Mouse (Mus musculus) embryonic fibroblast, embryonic 13.5 days (primary cell): ENCODE measurements around the gene Gadd45b. TPM values are rescaled to one million over a fixed set of nuclear protein-coding genes. Genes with fewer than 3 reads are reported as not detected.
A peak's percentile ranks its signal among the peaks of the same experiment; 100 is the strongest.

ENCODE experiments used
- H3K27ac ChIP-seq: 2 replicates; pipeline ENCODE4 v1.5.1; 2012; ENCODE audit warnings: low read length, control low read depth, inconsistent platforms; ENCODE audit not compliant: insufficient read depth
- H3K4me1 ChIP-seq: 2 replicates; pipeline ENCODE4 v1.6.1; 2011; ENCODE audit warnings: low read length; ENCODE audit not compliant: control insufficient read depth, insufficient read depth
- H3K4me3 ChIP-seq: 2 replicates; pipeline ENCODE4 v1.5.1; 2011; ENCODE audit warnings: mild to moderate bottlenecking, control low read depth, low read length; ENCODE audit not compliant: insufficient read depth
- CTCF ChIP-seq: IDR thresholded peaks from 2 replicates; pipeline ENCODE4 v1.5.1; 2011; ENCODE audit warnings: mild to moderate bottlenecking, control low read depth, low read length, moderate library complexity, borderline replicate concordance; ENCODE audit not compliant: insufficient read depth
- POLR2A ChIP-seq: IDR thresholded peaks from 2 replicates; pipeline ENCODE4 v1.6.1; 2011; ENCODE audit warnings: low read depth, mild to moderate bottlenecking, control low read depth, low read length, moderate library complexity
- polyA plus RNA-seq: library from polyadenylated mRNA; stranded (reverse); fragments of >200 nt; gene quantifications from 2 replicates; pipeline ENCODE4 v1.2.4, GENCODE M21; 2011; ENCODE audit warnings: low read depth; ENCODE audit not compliant: missing spikeins, insufficient read length

Gadd45b gene
- polyA plus RNA-seq, 1 experiment = 45.7 TPM

- Histone ChIP-seq H3K4me1 (0 out of 2 replicates have a peak, but pooled peaks cover 3% of the 10 kb centered on the region), H3K4me3 (peak overlapping the region; percentile 65; the same call in 1 of the 2 replicates), H3K27ac (no peak overlapping the region)
- no peak for TF ChIP-seq CTCF
- TF ChIP-seq POLR2A = no peak
Measured at GRCm38 (mm10) chr10:80899074-80899473, 30.8 kb upstream of the Gadd45b start.

GRCm38 (mm10) chr10:80899591-80900317 is 30.1 kb upstream of the Gadd45b start:
- Histone ChIP-seq H3K27ac (no peak overlapping the region), H3K4me1 (0 out of 2 replicates have a peak, but pooled peaks cover 3% of the 10 kb centered on the region)

GRCm38 (mm10) chr10:80900318-80901247 is 29.3 kb upstream of the Gadd45b start, which contains the start of gene Timm13:
TSS of gene Timm13 (minus strand) at chr10:80900969.
- no peak for TF ChIP-seq CTCF
- TF ChIP-seq POLR2A = peak; percentile 83
- Histone ChIP-seq H3K27ac (peak within 1 kb of the TSS; percentile 39), H3K4me3 (peak within 1 kb of the TSS; percentile 65)

More at GRCm38 (mm10) chr10:80899591-80900317, 30.1 kb upstream of the Gadd45b start:
- H3K4me3 ChIP-seq = peak overlapping the region; percentile 65
- no peak for TF ChIP-seq CTCF
- peak; percentile 37; the same call in 1 of the 2 replicates for TF ChIP-seq POLR2A

GRCm38 (mm10) chr10:80901409-80902272 is 28.2 kb upstream of the Gadd45b start:
- Histone ChIP-seq H3K4me3 (no peak overlapping the region), H3K4me1 (0 out of 2 replicates have a peak, but pooled peaks cover 3% of the 10 kb centered on the region), H3K27ac (no peak overlapping the region)
- TF ChIP-seq POLR2A = no peak
- no peak for TF ChIP-seq CTCF

More at GRCm38 (mm10) chr10:80900318-80901247, 29.3 kb upstream of the Gadd45b start, which contains the start of gene Timm13:
- 0 out of 2 replicates have a peak, but pooled peaks cover 3% of the 10 kb centered on the region for H3K4me1 ChIP-seq

- TF ChIP-seq CTCF (no peak), POLR2A (no peak)
- Histone ChIP-seq H3K4me1 (0 out of 2 replicates have a peak, but pooled peaks cover 3% of the 10 kb centered on the region), H3K4me3 (no peak overlapping the region), H3K27ac (no peak overlapping the region)
Measured at GRCm38 (mm10) chr10:80902273-80902940, 27.5 kb upstream of the Gadd45b start.

- Histone ChIP-seq H3K4me1 (0 out of 2 replicates have a peak, but pooled peaks cover 3% of the 10 kb centered on the region), H3K4me3 (no peak overlapping the region), H3K27ac (no peak overlapping the region)
- TF ChIP-seq POLR2A = no peak
- no peak for TF ChIP-seq CTCF
Measured at GRCm38 (mm10) chr10:80903282-80903681, 26.6 kb upstream of the Gadd45b start.

- H3K4me1 ChIP-seq = 0 out of 2 replicates have a peak, but pooled peaks cover 3% of the 10 kb centered on the region
- no peak overlapping the region for H3K4me3 ChIP-seq
- no peak overlapping the region for H3K27ac ChIP-seq
- no peak for TF ChIP-seq CTCF
- TF ChIP-seq POLR2A = no peak
Measured at GRCm38 (mm10) chr10:80904004-80904693, 25.7 kb upstream of the Gadd45b start.

- Histone ChIP-seq H3K27ac (no peak overlapping the region), H3K4me1 (no peaks in the 10 kb centered on the region), H3K4me3 (no peak overlapping the region)
- TF ChIP-seq POLR2A = no peak
- no peak for TF ChIP-seq CTCF
Measured at GRCm38 (mm10) chr10:80904709-80905108, 25.2 kb upstream of the Gadd45b start.
